Mouse (Mus musculus) thymus, postnatal 36 days (tissue): Measurements from ENCODE around the gene Gulp1.

Source experiments
- DNase-seq, 2 experiments: peaks; one replicate each; pipeline ENCODE4 v3.0.0; 2022; ENCODE audit warnings: mixed read lengths in 2 of 2

Gulp1 gene

GRCm38 (mm10) chr1:44741256-44741655 is 189.9 kb downstream of the Gulp1 start:
- no peak for DNase-seq

- DNase-seq = no peak
Measured at GRCm38 (mm10) chr1:44745711-44746110, 194.4 kb downstream of the Gulp1 start.

GRCm38 (mm10) chr1:44750731-44751730 is 199.7 kb downstream of the Gulp1 start:
- no peak for DNase-seq

- no peak for DNase-seq
Measured at GRCm38 (mm10) chr1:44778251-44778650, 226.9 kb downstream of the Gulp1 start.

- DNase-seq = no peak
Measured at GRCm38 (mm10) chr1:44803594-44804372, 252.5 kb downstream of the Gulp1 start.

GRCm38 (mm10) chr1:44806368-44806767 is 255.1 kb downstream of the Gulp1 start:
- no peak for DNase-seq

GRCm38 (mm10) chr1:44810336-44810735 is 259.0 kb downstream of the Gulp1 start:
- DNase-seq = no peak

GRCm38 (mm10) chr1:44833934-44834333 is 282.6 kb downstream of the Gulp1 start:
- DNase-seq = no peak
